Mouse (Mus musculus) hindbrain, postnatal 0 days (tissue): ENCODE results near the gene Kdm1b. TPM values are rescaled to one million over a fixed set of nuclear protein-coding genes. Genes with fewer than 3 reads are reported as not detected.

ENCODE experiments used
- ATAC-seq: fragments of 200-750 bp; cut with Nextera tagmentation; 2 replicates; pipeline ENCODE4 v1.8.0; 2017; ENCODE audit warnings: mild to moderate bottlenecking, moderate TSS enrichment, moderate library complexity
- DNase-seq: peaks from one replicate; pipeline ENCODE4 v3.0.0-alpha.2; 2015; ENCODE audit warnings: low spot score
- H3K27ac ChIP-seq: fragments of 300-500 bp; sonication (generic); 2 replicates; pipeline ENCODE4 v1.5.1; 2014; ENCODE audit warnings: mild to moderate bottlenecking
- H3K27me3 ChIP-seq: fragments of 300-500 bp; sonication (generic); 2 replicates; pipeline ENCODE4 v1.6.1; 2014; ENCODE audit warnings: low read length, mixed read lengths; ENCODE audit not compliant: insufficient read depth
- H3K36me3 ChIP-seq: fragments of 300-500 bp; sonication (generic); 2 replicates; pipeline ENCODE4 v1.6.1; 2014; ENCODE audit warnings: low read length, mixed read lengths; ENCODE audit not compliant: insufficient read depth
- H3K4me1 ChIP-seq: fragments of 300-500 bp; sonication (generic); 2 replicates; pipeline ENCODE4 v1.6.1; 2014; ENCODE audit warnings: antibody characterized with exemption, low read length, mixed read lengths; ENCODE audit not compliant: insufficient read depth
- H3K4me2 ChIP-seq: fragments of 300-500 bp; sonication (generic); 2 replicates; pipeline ENCODE4 v1.6.1; 2014; ENCODE audit warnings: low read depth, mild to moderate bottlenecking, low read length, moderate library complexity, mixed read lengths
- H3K4me3 ChIP-seq: fragments of 300-500 bp; sonication (generic); 2 replicates; pipeline ENCODE4 v1.5.1; 2014; ENCODE audit warnings: low read length
- H3K9ac ChIP-seq: fragments of 300-500 bp; sonication (generic); replicated peaks from 2 replicates; pipeline ENCODE4 v1.6.1; 2014; ENCODE audit warnings: mild to moderate bottlenecking, low read length, moderate library complexity, mixed read lengths
- H3K9me3 ChIP-seq: fragments of 300-500 bp; sonication (generic); 2 replicates; pipeline ENCODE4 v1.6.1; 2016; ENCODE audit warnings: low read length, mixed read lengths
- CTCF ChIP-seq: IDR thresholded peaks from 2 replicates; pipeline ENCODE4 v1.5.1; 2016; ENCODE audit warnings: antibody characterized with exemption, control low read depth, low read depth
- WGBS: fragments of 180-500 bp; shearing (Covaris S2); extraction: QIAGEN DNeasy Blood & Tissue Kit; methylation state at CpG from one replicate; pipeline ENCODE4 v1.1.7; 2014; 5-methylcytosine and 5-hydroxymethylcytosine counted together
- polyA plus RNA-seq: library from polyadenylated mRNA; unstranded; fragments of >200 nt; fragmentation: Nextera tagmentation; extraction: Ambion mirVana; gene quantifications from 2 replicates; pipeline ENCODE4 v1.2.1, GENCODE M21; 2015
- total RNA-seq: library from RNA; depleted of rRNA; stranded (reverse); fragments of >200 nt; gene quantifications from 2 replicates; pipeline ENCODE4 v1.2.3, GENCODE M21; 2014; rRNA removed

The Kdm1b gene
- total RNA-seq (20.5 and 21.9 TPM in 2 replicates), polyA plus RNA-seq (10.7 and 11.9 TPM in 2 replicates)

DNA sequence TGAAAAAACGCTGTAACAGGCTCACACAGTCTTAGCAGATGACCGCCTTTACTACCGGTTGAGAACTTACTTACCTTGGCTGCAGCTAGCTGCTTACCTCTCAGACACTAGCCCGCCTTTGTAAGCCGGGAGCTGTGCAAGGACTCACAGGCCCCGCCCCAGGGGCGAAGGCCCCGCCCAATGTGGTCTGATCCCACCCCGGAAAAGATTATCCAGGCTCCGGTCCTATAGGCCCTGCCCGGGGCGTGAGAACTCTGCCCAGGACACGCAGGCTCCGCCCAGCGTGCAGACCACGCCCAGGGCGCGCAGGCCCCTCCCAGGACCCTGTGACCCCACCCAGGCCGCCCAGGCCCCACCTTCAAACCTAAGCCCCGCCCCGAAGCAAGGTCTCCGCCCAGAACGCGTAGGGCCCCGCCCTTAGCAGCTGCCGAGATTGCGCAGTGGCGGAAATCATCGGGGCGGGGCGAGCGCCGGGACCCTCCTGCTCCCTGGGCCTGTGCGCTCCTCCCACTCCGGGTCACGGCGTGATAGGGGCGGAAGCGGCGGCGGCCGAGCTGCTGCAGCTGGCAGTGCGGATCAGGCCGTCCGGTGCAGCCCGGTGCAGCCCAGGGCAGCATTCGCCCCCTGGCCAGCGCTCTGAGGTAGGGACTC lies at the start of gene Kdm1b:
Kdm1b (plus strand) TSS at position 470 of the 651 bp plus-strand sequence.
- H3K4me2 ChIP-seq: peak within 1 kb of the TSS; percentile 99
- ATAC-seq: peak; percentile 97
- H3K9ac ChIP-seq: peak within 1 kb of the TSS; percentile 83
- H3K4me3 ChIP-seq: peak within 1 kb of the TSS; percentile 86
- peak within 1 kb of the TSS; percentile 77 for H3K27ac ChIP-seq
- 0 out of 2 replicates have a peak, but pooled peaks cover 3% of the 10 kb centered on the region for H3K4me1 ChIP-seq
- DNase-seq: peak; percentile 97
- WGBS: under 1% methylated on average over 47 of the region's 48 CpGs
- H3K27me3 ChIP-seq: no peaks in the 10 kb centered on the region
- H3K36me3 ChIP-seq: no peaks in the 10 kb centered on the region
- TF ChIP-seq CTCF: no peak
- no peaks in the 10 kb centered on the region for H3K9me3 ChIP-seq

DNA sequence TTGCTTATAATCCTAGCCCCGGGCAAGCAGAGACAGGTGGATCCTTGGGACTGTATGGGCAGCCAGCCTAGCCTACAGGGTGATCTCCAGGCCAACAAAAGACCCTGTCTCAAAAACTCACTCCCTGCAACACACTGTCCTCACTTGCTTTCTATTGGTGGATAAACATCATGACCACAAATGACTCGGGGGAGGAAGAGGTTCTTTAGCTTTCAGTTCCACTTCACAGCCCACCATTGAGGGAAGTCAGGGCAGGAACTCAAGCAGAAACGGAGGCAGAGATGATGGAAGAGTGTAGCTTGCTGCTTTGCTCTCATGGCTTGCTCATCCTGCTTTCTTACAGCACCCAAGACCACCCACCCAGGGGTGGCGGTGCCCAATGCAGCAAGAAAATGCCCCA lies 45.9 kb upstream of the Kdm1b start:
- no peak for TF ChIP-seq CTCF
- H3K4me3 ChIP-seq: no peak overlapping the region
- no peak overlapping the region for H3K4me2 ChIP-seq
- DNase-seq (no peak), ATAC-seq (no peak)
- H3K4me1 ChIP-seq: no peaks in the 10 kb centered on the region
- 76% methylated on average over 4 of the region's 4 CpGs for WGBS
- H3K9ac ChIP-seq: no peak overlapping the region
- no peak overlapping the region for H3K27ac ChIP-seq
- no peaks in the 10 kb centered on the region for H3K27me3 ChIP-seq
- no peaks in the 10 kb centered on the region for H3K9me3 ChIP-seq
- H3K36me3 ChIP-seq: no peaks in the 10 kb centered on the region

DNA sequence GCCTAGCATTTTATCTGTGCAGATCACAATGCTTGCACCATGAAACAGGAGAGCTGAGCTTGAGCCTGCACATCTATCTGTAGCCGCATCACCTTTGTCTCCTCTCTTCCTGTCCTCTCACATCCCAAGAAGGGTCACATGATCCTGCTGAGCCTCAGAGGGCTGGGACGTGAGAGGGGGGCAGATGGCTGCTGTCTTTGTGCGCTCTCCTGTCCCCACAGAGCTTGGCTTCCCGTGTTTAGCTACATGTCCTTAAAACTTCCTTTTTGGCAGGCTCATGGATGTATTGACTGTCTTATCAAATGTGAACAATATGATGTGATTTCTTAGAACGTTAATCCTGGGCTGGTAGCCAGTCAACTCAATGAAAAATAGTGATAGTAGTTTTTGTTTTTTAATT lies 43.8 kb upstream of the Kdm1b start:
- Histone ChIP-seq H3K27me3 (no peaks in the 10 kb centered on the region), H3K4me1 (no peaks in the 10 kb centered on the region), H3K9me3 (no peaks in the 10 kb centered on the region), H3K9ac (no peak overlapping the region), H3K36me3 (no peaks in the 10 kb centered on the region), H3K4me2 (no peak overlapping the region), H3K4me3 (no peak overlapping the region), H3K27ac (no peak overlapping the region)
- 57% methylated on average over 5 of the region's 5 CpGs for WGBS
- TF ChIP-seq CTCF: no peak
- DNase-seq: no peak
- ATAC-seq: no peak

DNA sequence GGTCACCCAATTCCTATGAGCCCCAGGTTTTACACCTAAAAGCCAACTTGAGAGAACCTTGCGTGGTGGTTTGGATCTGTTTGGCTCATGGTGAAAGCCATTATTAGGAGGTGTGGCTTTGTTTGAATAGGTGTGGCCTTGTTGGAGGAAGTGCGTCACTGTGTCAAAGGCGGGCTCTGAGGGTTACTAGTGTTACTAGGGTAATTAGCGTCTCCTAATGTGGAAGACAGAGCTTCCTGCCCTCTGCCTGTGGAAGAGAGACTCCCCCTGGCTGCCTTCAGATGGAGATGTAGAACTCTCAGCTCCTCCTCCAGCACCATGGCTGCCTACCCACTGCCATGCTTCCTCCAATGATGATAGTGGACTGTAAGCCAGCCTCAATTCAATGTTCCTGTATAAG lies 41.7 kb upstream of the Kdm1b start:
- ATAC-seq: no peak
- H3K27me3 ChIP-seq: no peaks in the 10 kb centered on the region
- H3K4me3 ChIP-seq: no peak overlapping the region
- H3K4me2 ChIP-seq: no peak overlapping the region
- no peak for TF ChIP-seq CTCF
- no peaks in the 10 kb centered on the region for H3K4me1 ChIP-seq
- no peaks in the 10 kb centered on the region for H3K36me3 ChIP-seq
- H3K9me3 ChIP-seq: no peaks in the 10 kb centered on the region
- 93% methylated on average over 4 of the region's 4 CpGs for WGBS
- no peak for DNase-seq
- H3K27ac ChIP-seq: no peak overlapping the region
- no peak overlapping the region for H3K9ac ChIP-seq

DNA sequence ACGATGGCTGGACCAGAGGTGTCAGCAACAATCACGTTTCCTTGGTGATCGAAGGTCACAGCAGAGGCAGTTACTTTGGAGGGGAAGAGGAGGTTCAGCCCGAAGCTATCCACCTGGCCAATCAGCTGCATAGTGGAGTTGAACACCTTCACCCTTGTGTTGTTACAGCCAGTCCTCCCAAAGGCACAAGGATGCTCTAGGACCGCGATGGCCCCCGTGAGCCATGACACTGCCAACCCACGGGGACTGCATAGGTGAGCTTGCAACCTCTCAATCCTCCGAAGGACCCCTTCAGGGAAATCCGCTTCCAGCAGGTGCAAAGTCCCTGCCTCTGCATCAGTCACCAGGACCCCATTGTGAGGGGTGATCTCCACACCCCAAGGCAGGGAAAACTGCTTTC lies 29.6 kb upstream of the Kdm1b start:
- Histone ChIP-seq H3K4me2 (peak overlapping the region; percentile 80), H3K27me3 (no peaks in the 10 kb centered on the region), H3K4me1 (peaks cover 8% of the 10 kb centered on the region; the same call in 1 of the 2 replicates), H3K9ac (peak overlapping the region; percentile 47; the same call in 1 of the 2 replicates), H3K9me3 (peaks cover 6% of the 10 kb centered on the region; the same call in 1 of the 2 replicates), H3K36me3 (no peaks in the 10 kb centered on the region), H3K27ac (no peak overlapping the region), H3K4me3 (peak overlapping the region; percentile 49)
- no peak for TF ChIP-seq CTCF
- no peak for DNase-seq
- ATAC-seq: no peak
- WGBS: 67% methylated on average over 10 of the region's 10 CpGs

DNA sequence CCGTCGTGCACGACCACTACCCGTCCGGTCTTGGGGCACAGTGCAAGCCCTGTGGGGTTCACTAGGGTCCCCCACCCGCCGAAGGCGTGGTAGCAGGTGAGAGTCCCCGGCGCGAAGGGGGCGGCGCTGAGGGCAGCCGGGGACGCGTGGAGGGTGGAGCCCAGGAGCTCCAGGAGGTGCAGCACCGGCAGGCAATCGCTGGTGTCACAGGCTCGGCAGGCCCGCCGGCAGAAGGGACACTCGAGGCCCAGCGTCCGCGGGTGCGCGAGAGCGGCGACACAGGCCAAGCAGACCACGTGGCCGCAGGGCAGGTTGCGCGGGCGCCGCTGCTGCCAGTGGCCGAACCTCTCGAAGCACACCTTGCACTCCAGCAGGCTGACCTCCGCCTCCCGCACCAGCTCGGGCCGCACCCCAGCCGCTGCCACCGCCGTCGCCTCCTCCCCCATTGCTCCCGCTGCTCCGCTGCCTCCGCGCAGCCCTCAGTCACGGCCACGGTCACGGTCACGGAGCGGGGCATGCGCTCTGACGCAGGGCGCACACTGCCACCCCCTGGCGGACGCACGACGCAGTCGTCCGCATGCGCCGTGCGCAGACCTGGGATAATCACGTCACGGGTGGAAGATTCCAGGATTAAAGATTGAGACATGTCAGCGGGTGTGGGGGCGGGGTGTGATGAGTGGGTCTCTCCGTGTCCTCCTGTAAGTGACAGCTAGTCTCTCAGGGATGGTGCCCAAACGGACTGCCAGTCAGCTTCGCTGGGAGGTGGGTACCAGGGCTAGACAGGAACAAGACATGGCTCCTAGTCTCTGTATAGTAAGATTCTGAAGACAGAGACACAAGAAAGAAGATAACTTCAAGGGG lies 28.7 kb upstream of the Kdm1b start, which contains the start of gene Nhlrc1:
Nhlrc1 (minus strand) TSS at position 517 of the 861 bp plus-strand sequence.
- WGBS: 2% methylated on average over 73 of the region's 73 CpGs
- Histone ChIP-seq H3K36me3 (no peaks in the 10 kb centered on the region), H3K9me3 (peaks cover 5% of the 10 kb centered on the region; the same call in 1 of the 2 replicates), H3K4me3 (peak within 1 kb of the TSS; percentile 49), H3K27me3 (no peaks in the 10 kb centered on the region), H3K27ac (no peak within 1 kb of the TSS), H3K4me2 (peak within 1 kb of the TSS; percentile 80), H3K4me1 (peaks cover 8% of the 10 kb centered on the region; the same call in 1 of the 2 replicates), H3K9ac (peak within 1 kb of the TSS; percentile 47)
- TF ChIP-seq CTCF: peak; percentile 87
- ATAC-seq (peak; percentile 92), DNase-seq (peak; percentile 91)
